Mouse (Mus musculus) MEL (cell line): ENCODE measurements around the gene Dcp1b. TPM values are rescaled to one million over a fixed set of nuclear protein-coding genes. Genes with fewer than 3 reads are reported as not detected.

Experiments
- DNase-seq: peaks from one replicate; pipeline ENCODE4 v3.0.0; 2011; ENCODE audit warnings: low read depth, low spot score
- H3K27ac ChIP-seq: 2 replicates; pipeline ENCODE4 v1.5.1; 2012; ENCODE audit warnings: low read depth, mild to moderate bottlenecking, control low read depth, low read length, moderate library complexity; ENCODE audit not compliant: control insufficient read depth
- H3K27me3 ChIP-seq, 2 experiments: fragments of 150-350 bp in 1 of 2; sonication (generic) in 1 of 2; 2 replicates each; pipeline ENCODE4 v1.6.1; 2012; ENCODE audit warnings: low read length in 2 of 2, mild to moderate bottlenecking in 2 of 2, improper control_type of control experiment in 1 of 2, moderate library complexity in 1 of 2; ENCODE audit not compliant: insufficient read depth in 2 of 2, control insufficient read depth in 1 of 2
- H3K36me3 ChIP-seq, 2 experiments: 2 replicates each; pipeline ENCODE4 v1.6.1; 2012 to 2014; ENCODE audit warnings: low read length in 2 of 2, improper control_type of control experiment in 1 of 2, inconsistent platforms in 1 of 2, mild to moderate bottlenecking in 1 of 2; ENCODE audit not compliant: insufficient read depth in 2 of 2, control insufficient read depth in 1 of 2
- H3K4me1 ChIP-seq, 2 experiments: fragments of 150-350 bp in 1 of 2; sonication (generic) in 1 of 2; 2 replicates each; pipeline ENCODE4 v1.6.1; 2012; ENCODE audit warnings: low read length in 2 of 2, improper control_type of control experiment in 1 of 2, mild to moderate bottlenecking in 1 of 2; ENCODE audit not compliant: insufficient read depth in 2 of 2, control insufficient read depth in 1 of 2
- H3K4me3 ChIP-seq, 2 experiments: fragments of 150-350 bp in 1 of 2; sonication (generic) in 1 of 2; 2 replicates each; pipeline ENCODE4 v1.5.1; 2012; ENCODE audit warnings: low read depth in 2 of 2, low read length in 2 of 2, mild to moderate bottlenecking in 2 of 2, moderate library complexity in 2 of 2, control low read depth in 1 of 2, improper control_type of control experiment in 1 of 2; ENCODE audit not compliant: control insufficient read depth in 1 of 2, insufficient read depth in 1 of 2
- H3K79me2 ChIP-seq: 2 replicates; pipeline ENCODE4 v1.6.1; 2012; ENCODE audit warnings: mild to moderate bottlenecking, low read length, moderate library complexity; ENCODE audit not compliant: control insufficient read depth, poor library complexity, insufficient read depth
- H3K9ac ChIP-seq: 2 replicates; pipeline ENCODE4 v1.6.1; 2012; ENCODE audit warnings: low read depth, mild to moderate bottlenecking, control low read depth, low read length, moderate library complexity; ENCODE audit not compliant: control insufficient read depth, poor library complexity, severe bottlenecking
- H3K9me3 ChIP-seq: fragments of 150-350 bp; sonication (generic); replicated peaks from 2 replicates; pipeline ENCODE4 v1.6.1; 2012; ENCODE audit warnings: mild to moderate bottlenecking, low read length, improper control_type of control experiment, moderate library complexity; ENCODE audit not compliant: insufficient read depth
- CHD1 ChIP-seq: IDR thresholded peaks from 2 replicates; pipeline ENCODE4 v1.6.1; 2012; ENCODE audit warnings: low read depth, mild to moderate bottlenecking, inconsistent platforms, low read length, improper control_type of control experiment
- CTCF ChIP-seq, 3 experiments: IDR thresholded peaks in 2 of 3; conservative IDR thresholded peaks in 1 of 3; 2 replicates each; pipeline ENCODE4 v1.5.1; 2011 to 2012; ENCODE audit warnings: low read length in 3 of 3, low read depth in 2 of 3, mild to moderate bottlenecking in 2 of 3, improper control_type of control experiment in 1 of 3, inconsistent platforms in 1 of 3, mixed read lengths in 1 of 3, moderate library complexity in 1 of 3; ENCODE audit not compliant: control insufficient read depth in 1 of 3, insufficient read depth in 1 of 3, poor library complexity in 1 of 3, severe bottlenecking in 1 of 3
- GABPA ChIP-seq: IDR thresholded peaks from 2 replicates; pipeline ENCODE4 v1.6.1; 2012; ENCODE audit warnings: low read depth, mild to moderate bottlenecking, inconsistent platforms, low read length, improper control_type of control experiment, moderate library complexity
- GATA1 ChIP-seq: IDR thresholded peaks from 2 replicates; pipeline ENCODE4 v1.6.1; 2011; ENCODE audit warnings: low read depth, low read length, improper control_type of control experiment
- JUND ChIP-seq: IDR thresholded peaks from 2 replicates; pipeline ENCODE4 v1.6.1; 2011; ENCODE audit warnings: low read depth, mild to moderate bottlenecking, improper control_type of control experiment, low read length
- MAX ChIP-seq: IDR thresholded peaks from 2 replicates; pipeline ENCODE4 v1.6.1; 2011; ENCODE audit warnings: low read length, improper control_type of control experiment
- MAZ ChIP-seq: IDR thresholded peaks from 2 replicates; pipeline ENCODE4 v1.6.1; 2012; ENCODE audit warnings: low read depth, mild to moderate bottlenecking, inconsistent platforms, low read length, improper control_type of control experiment
- MYB ChIP-seq: IDR thresholded peaks from 2 replicates; pipeline ENCODE4 v1.6.1; 2011; ENCODE audit warnings: mild to moderate bottlenecking, low read depth, low read length, improper control_type of control experiment
- MYC ChIP-seq: IDR thresholded peaks from 2 replicates; pipeline ENCODE4 v1.6.1; 2011; ENCODE audit warnings: low read depth, mild to moderate bottlenecking, low read length, improper control_type of control experiment, moderate library complexity
- NELFE ChIP-seq: IDR thresholded peaks from 2 replicates; pipeline ENCODE4 v1.6.1; 2011; ENCODE audit warnings: low read depth, low read length, improper control_type of control experiment
- POLR2AphosphoS2 ChIP-seq: IDR thresholded peaks from 2 replicates; pipeline ENCODE4 v1.6.1; 2011; ENCODE audit warnings: low read length, improper control_type of control experiment
- RCOR1 ChIP-seq: IDR thresholded peaks from 2 replicates; pipeline ENCODE4 v1.6.1; 2012; ENCODE audit warnings: low read depth, mild to moderate bottlenecking, inconsistent platforms, low read length, improper control_type of control experiment
- SMC3 ChIP-seq: IDR thresholded peaks from 2 replicates; pipeline ENCODE4 v1.6.1; 2011; ENCODE audit warnings: low read depth, low read length, improper control_type of control experiment
- TAL1 ChIP-seq: IDR thresholded peaks from 2 replicates; pipeline ENCODE4 v1.6.1; 2012; ENCODE audit warnings: mild to moderate bottlenecking, inconsistent platforms, low read length, moderate library complexity, mixed read lengths
- TBP ChIP-seq: IDR thresholded peaks from 2 replicates; pipeline ENCODE4 v1.8.0; 2011; ENCODE audit warnings: low read depth, low read length, improper control_type of control experiment
- UBTF ChIP-seq: IDR thresholded peaks from 2 replicates; pipeline ENCODE4 v1.6.1; 2012; ENCODE audit warnings: low read depth, mild to moderate bottlenecking, inconsistent platforms, low read length, improper control_type of control experiment, moderate library complexity, borderline replicate concordance; ENCODE audit not compliant: insufficient read depth
- USF2 ChIP-seq, 2 experiments: IDR thresholded peaks; 2 replicates each; pipeline ENCODE4 v1.6.1; 2011 to 2012; ENCODE audit warnings: improper control_type of control experiment in 2 of 2, low read length in 2 of 2, borderline replicate concordance in 1 of 2, inconsistent platforms in 1 of 2, low read depth in 1 of 2, mild to moderate bottlenecking in 1 of 2; ENCODE audit not compliant: insufficient read depth in 1 of 2
- ZC3H11A ChIP-seq: IDR thresholded peaks from 2 replicates; pipeline ENCODE4 v1.6.1; 2012; ENCODE audit warnings: low read depth, mild to moderate bottlenecking, inconsistent platforms, low read length, improper control_type of control experiment
- ZKSCAN1 ChIP-seq: IDR thresholded peaks from 2 replicates; pipeline ENCODE4 v1.6.1; 2012; ENCODE audit warnings: low read depth, mild to moderate bottlenecking, inconsistent platforms, low read length, improper control_type of control experiment, moderate library complexity
- ZNF384 ChIP-seq: IDR thresholded peaks from 2 replicates; pipeline ENCODE4 v1.6.1; 2012; ENCODE audit warnings: low read depth, mild to moderate bottlenecking, inconsistent platforms, low read length, improper control_type of control experiment
- polyA plus RNA-seq, 2 experiments: library from polyadenylated mRNA; stranded (reverse) in 1 of 2; unstranded in 1 of 2; fragments of >175 nt in 1 of 2; fragments of >200 nt in 1 of 2; gene quantifications; 2 replicates each; pipeline versions ENCODE4 v1.2.1 to v1.2.4; 2012; ENCODE audit warnings: low replicate concordance in 2 of 2, low read depth in 1 of 2; ENCODE audit not compliant: insufficient read length in 2 of 2, insufficient read depth in 1 of 2, missing spikeins in 1 of 2
- total RNA-seq: library from RNA; depleted of rRNA; stranded (reverse); fragments of 300-350 nt; gene quantifications from 2 replicates; pipeline ENCODE4 v1.2.3, GENCODE M21; 2012

The Dcp1b gene
- total and polyA plus RNA-seq, 3 experiments: 7.9 to 15.7 TPM; not detected in 1

- TF ChIP-seq UBTF (no peak), MYB (no peak), TAL1 (no peak), SMC3 (no peak), USF2 (IDR thresholded peaks at IDR 0.05; ENCODE audit: borderline replicate concordance in 1 of 2, insufficient read depth in 1 of 2, low read depth in 1 of 2, low read length in 2 of 2) (no peak), MAZ (no peak), MYC (no peak), CHD1 (no peak), ZKSCAN1 (no peak), RCOR1 (no peak), GATA1 (no peak), POLR2AphosphoS2 (no peak), MAX (no peak), ZNF384 (no peak), JUND (no peak), GABPA (no peak), CTCF (IDR thresholded peaks at IDR 0.05 in 2 of 3, conservative IDR thresholded peaks at IDR 0.05 in 1 of 3; ENCODE audit: control insufficient read depth in 1 of 3, insufficient read depth in 1 of 3, low read depth in 2 of 3, low read length in 3 of 3, poor library complexity in 1 of 3, severe bottlenecking in 1 of 3) (no peak), ZC3H11A (no peak), TBP (no peak), NELFE (no peak)
- Histone ChIP-seq H3K4me1 (no peaks in the 10 kb centered on the region), H3K9me3 (no peaks in the 10 kb centered on the region), H3K27ac (no peak overlapping the region), H3K4me3 (no peak overlapping the region), H3K9ac (no peak overlapping the region), H3K79me2 (no peaks in the 10 kb centered on the region), H3K36me3 (peaks cover 0 to under 1% of the 10 kb centered on the region in 2 experiments; a peak in 1 of 4 replicates), H3K27me3 (no peaks in the 10 kb centered on the region)
- no peak for DNase-seq
Measured at GRCm38 (mm10) chr6:119183781-119184180, 8.7 kb downstream of the Dcp1b start.

DNA sequence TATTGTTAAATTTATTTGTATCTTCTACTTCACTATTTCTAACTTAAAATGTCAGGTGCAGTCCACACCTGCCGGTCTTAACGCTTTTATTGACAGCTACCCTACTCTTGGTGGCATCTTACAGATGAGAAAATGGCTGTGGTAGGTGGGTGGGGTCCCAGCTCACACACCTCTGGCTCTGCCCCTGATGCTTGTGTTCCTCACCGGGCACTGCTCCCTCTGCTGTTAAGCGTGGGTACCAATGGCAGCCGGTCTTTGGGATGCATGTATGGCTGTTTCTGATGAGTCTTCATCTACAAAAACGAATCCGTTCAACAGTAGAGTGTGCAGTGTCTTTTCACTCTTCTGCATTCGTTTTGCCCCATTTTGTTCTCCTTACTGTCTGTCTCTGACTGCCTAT, 11.6 kb downstream of the Dcp1b start:
- Histone ChIP-seq H3K4me1 (no peaks in the 10 kb centered on the region), H3K4me3 (no peak overlapping the region), H3K9ac (no peak overlapping the region), H3K9me3 (no peaks in the 10 kb centered on the region), H3K79me2 (no peaks in the 10 kb centered on the region), H3K36me3 (peaks cover 0 to 2% of the 10 kb centered on the region in 2 experiments; a peak in 1 of 4 replicates), H3K27me3 (no peaks in the 10 kb centered on the region), H3K27ac (no peak overlapping the region)
- DNase-seq: no peak
- TF ChIP-seq SMC3: peak; percentile 25; the same call in 1 of the 2 replicates
- peak in 2 of 3 experiments; percentile 12 to 34; a peak in 3 of 6 replicates for TF ChIP-seq CTCF (IDR thresholded peaks at IDR 0.05 in 2 of 3, conservative IDR thresholded peaks at IDR 0.05 in 1 of 3; ENCODE audit: control insufficient read depth in 1 of 3, insufficient read depth in 1 of 3, low read depth in 2 of 3, low read length in 3 of 3, poor library complexity in 1 of 3, severe bottlenecking in 1 of 3)
- no peak for TF ChIP-seq TAL1
